In the genomic region with DNA sequence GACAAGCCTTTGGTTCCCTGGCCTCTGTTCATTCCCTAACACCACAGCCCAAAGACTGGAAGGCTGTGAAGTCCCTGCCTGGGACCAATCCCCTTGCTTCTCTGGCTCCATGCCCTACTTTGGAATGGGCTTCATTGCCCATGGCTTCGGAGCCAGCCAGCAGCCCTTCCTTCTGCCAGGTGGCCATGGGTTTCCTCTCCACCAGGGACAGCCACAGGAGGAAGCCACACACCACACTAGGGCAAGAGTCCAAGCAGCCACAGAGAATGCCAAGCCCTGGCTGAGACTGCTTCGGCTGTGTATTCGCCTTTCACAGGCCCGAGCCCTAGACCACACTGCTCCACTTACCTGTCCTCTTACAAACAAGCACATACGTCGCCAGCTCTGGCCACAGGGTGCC, we compare ENCODE assay signal across 11 mouse cellular contexts. TPM values are rescaled to one million over a fixed set of nuclear protein-coding genes. Genes with fewer than 3 reads are reported as not detected.
A peak's percentile ranks its signal among the peaks of the same experiment; 100 is the strongest.
DNase-seq lines count a peak whose midpoint lies in the region; TF ChIP-seq lines count a peak whose summit lies in the region.
"Had no signal": no experiment of that assay in that cellular context is flagged by ENCODE, and none has a peak within 500 bp of the region (broad histone marks: within the 10 kb centered on the region; RNA-seq: fewer than 3 reads in every experiment).

No protein-coding gene starts in this region.

- H3K27ac ChIP-seq in cerebellum, adult 2 months (ENCODE audit: insufficient read depth, low read length): no peak overlapping the region
- peak overlapping the region; percentile 87 for H3K27ac ChIP-seq in macrophage
- H3K27ac ChIP-seq: heart, embryonic 13.5 days; kidney, postnatal 0 days; midbrain, embryonic 13.5 days had no signal

- no peak overlapping the region for H3K4me3 ChIP-seq in cerebellum, adult 2 months (replicated peaks; ENCODE audit: insufficient read depth, low read depth, low read length)
- H3K4me3 ChIP-seq in macrophage (ENCODE audit: inconsistent target): no peak overlapping the region
- H3K4me3 ChIP-seq: heart, embryonic 13.5 days; midbrain, embryonic 13.5 days had no signal

- intact Hi-C loops in gastrocnemius, postnatal 14 days (cut with DNase I; ENCODE audit: low total_unique reads): no loop called here

- H3K4me1 ChIP-seq in cerebellum, adult 2 months (ENCODE audit: control insufficient read depth, insufficient read depth, low read length): peaks cover 22% of the 10 kb centered on the region

- H3K79me2 ChIP-seq in macrophage (ENCODE audit: inconsistent target): peaks cover 74% of the 10 kb centered on the region

- H3K27me3 ChIP-seq in cerebellum, adult 2 months (ENCODE audit: control insufficient read depth, insufficient read depth, low read length): no peaks in the 10 kb centered on the region
- H3K27me3 ChIP-seq: heart, embryonic 13.5 days had no signal

- TF ChIP-seq CTCF in cerebellum, adult 2 months (IDR thresholded peaks at IDR 0.05; ENCODE audit: borderline replicate concordance, insufficient read depth, low read depth, low read length): peak; percentile 17; the same call in 1 of the 2 replicates

- peak; percentile 35 for DNase-seq in gastrocnemius, postnatal 14 days
- DNase-seq in gastrocnemius, postnatal 25 days: no peak
- DNase-seq in right cerebral cortex, postnatal 10 days (ENCODE audit: low spot score in 2 of 2): peak; percentile 60 to 78
- DNase-seq in right cerebral cortex, adult 18-20 months: no peak
- DNase-seq in cerebellum, adult 2 months: peak; percentile 89 to 91
- no peak for DNase-seq in liver
- no peak for DNase-seq in kidney, postnatal 10 days

- 9% methylated on average over 6 of the region's 6 CpGs for WGBS in cerebellum, adult 2 months
- WGBS in macrophage (ENCODE audit: missing documents): 25% methylated on average over 6 of the region's 6 CpGs

- H3K36me3 ChIP-seq in macrophage (ENCODE audit: inconsistent target): peaks cover 58% of the 10 kb centered on the region
- H3K36me3 ChIP-seq: heart, embryonic 13.5 days; midbrain, embryonic 13.5 days had no signal

- TF ChIP-seq POLR2A in cerebellum, adult 2 months (IDR thresholded peaks at IDR 0.05; ENCODE audit: borderline replicate concordance, insufficient read depth, low read length): no peak

RNA-seq across cellular contexts. Expression of a gene that starts 9.2 kb away (rescaled TPM):
- 1 to 10 TPM; 2.9 to 3.3 TPM for total RNA-seq in gastrocnemius, postnatal 14 days (2021)
- 1 to 10 TPM; 2.4 to 2.8 TPM for total RNA-seq in gastrocnemius, postnatal 25 days (2021)
- 3.8 and 4.6 TPM in 2 replicates for polyA plus RNA-seq in cerebellum, adult 2 months (2012; rRNA removed)
- total RNA-seq in macrophage (2018; cell fraction: chromatin; rRNA removed): 1,000 to 10,000 TPM in 7 of 26 experiments, 100 to 1,000 TPM in 19; 198 to 1,124 (median 784) TPM
- total RNA-seq in macrophage (2018; cell fraction: cytosol; rRNA removed): 100 to 1,000 TPM; 130 to 274 (median 205) TPM
- total RNA-seq in macrophage (2018; cell fraction: nucleus; rRNA removed): 100 to 1,000 TPM; 127 to 775 (median 373) TPM
- 240 to 319 TPM (median 275 TPM) in 3 replicates for polyA plus RNA-seq in macrophage (2018)

RNA-seq across cellular contexts. Expression of a gene that starts 33.5 kb away (rescaled TPM):
- total RNA-seq in gastrocnemius, postnatal 14 days (2021): 1 to 10 TPM; 1.1 to 2.5 TPM
- total RNA-seq in gastrocnemius, postnatal 25 days (2021): 1 to 10 TPM in 1 of 2 experiments, under 1 TPM in 1; 0.43 to 3.4 TPM
- polyA plus RNA-seq in cerebellum, adult 2 months (2012; rRNA removed): 1.4 and 1.8 TPM in 2 replicates
- 100 to 1,000 TPM in 15 of 26 experiments, 10 to 100 TPM in 11; 32.8 to 268 (median 126) TPM for total RNA-seq in macrophage (2018; cell fraction: chromatin; rRNA removed)
- 100 to 1,000 TPM; 202 to 920 (median 428) TPM for total RNA-seq in macrophage (2018; cell fraction: cytosol; rRNA removed)
- 100 to 1,000 TPM in 18 of 26 experiments, 10 to 100 TPM in 8; 52.1 to 327 (median 189) TPM for total RNA-seq in macrophage (2018; cell fraction: nucleus; rRNA removed)
- polyA plus RNA-seq in macrophage (2018): 169 to 717 TPM (median 258 TPM) in 3 replicates

Comparison
In these comparisons a context has a peak if more than half of its experiments do, and no peak if none do; other contexts are left out.
1. DNase-seq: peak in gastrocnemius, postnatal 14 days (single experiment), right cerebral cortex, postnatal 10 days (2 of 2) and cerebellum, adult 2 months (2 of 2); none in gastrocnemius, postnatal 25 days (single experiment), right cerebral cortex, adult 18-20 months (single experiment), liver (single experiment) and kidney, postnatal 10 days (single experiment).